Mouse (Mus musculus): ENCODE results near the gene Gm10378.
"Not testable (repeated sequence)": the region's sequence is repeated elsewhere in the genome, so short reads cannot be mapped to it uniquely, and the experiment has no call there.

Gene Gm10378

DNA sequence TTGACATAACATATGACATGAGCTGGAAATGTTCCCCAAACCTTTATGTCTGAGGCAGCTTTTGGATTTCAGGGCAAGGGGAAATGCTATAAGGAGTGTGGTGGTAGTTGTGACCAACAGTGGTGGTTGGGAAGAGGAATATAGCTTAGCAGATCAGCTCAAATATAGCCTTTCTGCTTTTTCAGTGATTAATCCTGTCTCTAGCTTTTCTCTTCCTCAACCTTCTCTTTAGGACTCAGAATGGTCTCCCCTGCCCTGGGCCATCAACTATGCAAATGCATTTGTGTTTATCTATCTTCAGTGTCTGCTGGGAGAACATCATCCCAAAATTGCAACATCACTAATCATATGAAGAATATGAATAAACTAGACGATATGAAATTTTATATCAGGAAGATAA is at the start of gene Gm10378:
TSS of gene Gm10378 (plus strand) at position 301 of the 400 bp plus-strand sequence.
- not testable (repeated sequence) for DNase-seq (ENCODE audit: low read depth)

DNA sequence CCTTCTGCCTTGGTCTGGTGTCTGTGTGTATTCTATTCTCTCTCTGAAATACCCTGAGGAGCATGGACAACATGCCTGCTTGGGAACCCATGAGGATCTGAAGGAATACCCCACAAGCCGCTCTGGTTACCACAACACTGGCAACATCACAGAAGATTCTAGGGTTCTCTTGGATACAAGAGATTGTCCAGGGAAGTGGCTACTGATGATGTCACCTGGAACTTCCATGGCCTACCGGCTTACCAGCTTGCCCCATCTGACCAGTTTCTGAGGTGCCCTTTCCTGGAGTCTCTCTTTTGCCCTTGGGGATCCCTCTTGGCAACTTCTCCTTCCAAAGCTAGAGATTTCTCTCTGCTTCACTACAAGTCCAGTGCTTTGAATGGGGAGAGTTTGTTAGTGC is 13.9 kb upstream of the Gm10378 start, which contains the start of gene Gm3633:
TSS of gene Gm3633 (minus strand) at position 101 of the 400 bp plus-strand sequence.
- DNase-seq (ENCODE audit: low read depth) = not testable (repeated sequence)

Data from induced T-regulatory cell, adult 2 months (primary cell).